Mouse (Mus musculus) embryonic fibroblast, embryonic 13.5 days (primary cell): ENCODE results near the gene Slc9a3r2. TPM values are rescaled to one million over a fixed set of nuclear protein-coding genes. Genes with fewer than 3 reads are reported as not detected.

ENCODE experiments used
- H3K27ac ChIP-seq: 2 replicates; pipeline ENCODE4 v1.5.1; 2012; ENCODE audit warnings: low read length, control low read depth, inconsistent platforms; ENCODE audit not compliant: insufficient read depth
- H3K4me1 ChIP-seq: 2 replicates; pipeline ENCODE4 v1.6.1; 2011; ENCODE audit warnings: low read length; ENCODE audit not compliant: control insufficient read depth, insufficient read depth
- H3K4me3 ChIP-seq: 2 replicates; pipeline ENCODE4 v1.5.1; 2011; ENCODE audit warnings: mild to moderate bottlenecking, control low read depth, low read length; ENCODE audit not compliant: insufficient read depth
- CTCF ChIP-seq: IDR thresholded peaks from 2 replicates; pipeline ENCODE4 v1.5.1; 2011; ENCODE audit warnings: mild to moderate bottlenecking, control low read depth, low read length, moderate library complexity, borderline replicate concordance; ENCODE audit not compliant: insufficient read depth
- POLR2A ChIP-seq: IDR thresholded peaks from 2 replicates; pipeline ENCODE4 v1.6.1; 2011; ENCODE audit warnings: low read depth, mild to moderate bottlenecking, control low read depth, low read length, moderate library complexity
- polyA plus RNA-seq: library from polyadenylated mRNA; stranded (reverse); fragments of >200 nt; gene quantifications from 2 replicates; pipeline ENCODE4 v1.2.4, GENCODE M21; 2011; ENCODE audit warnings: low read depth; ENCODE audit not compliant: missing spikeins, insufficient read length

Gene Slc9a3r2
- polyA plus RNA-seq, 1 experiment = 24.2 TPM

DNA sequence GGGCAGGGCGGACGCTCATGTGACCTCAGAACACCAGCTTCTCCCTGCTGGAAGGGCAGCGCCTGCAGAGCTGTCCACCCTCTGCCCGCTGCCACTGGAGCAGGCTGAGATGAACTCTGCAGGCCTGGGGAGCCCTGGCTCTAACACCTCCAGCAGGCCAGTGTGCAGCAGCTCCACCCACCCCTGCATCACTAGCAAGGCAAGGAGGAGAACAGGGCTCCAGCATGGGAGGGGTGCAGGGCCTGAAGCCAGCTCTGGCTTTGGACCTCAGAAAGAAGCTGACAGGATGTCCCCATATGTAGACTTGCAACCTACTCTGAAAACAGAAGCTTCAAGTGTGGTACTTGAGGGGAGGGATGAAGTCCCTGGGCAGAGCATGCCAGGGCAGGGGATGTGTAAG lies 49.6 kb downstream of the Slc9a3r2 start:
- Histone ChIP-seq H3K4me3 (no peak overlapping the region), H3K4me1 (no peaks in the 10 kb centered on the region), H3K27ac (no peak overlapping the region)
- TF ChIP-seq CTCF (no peak), POLR2A (no peak)

DNA sequence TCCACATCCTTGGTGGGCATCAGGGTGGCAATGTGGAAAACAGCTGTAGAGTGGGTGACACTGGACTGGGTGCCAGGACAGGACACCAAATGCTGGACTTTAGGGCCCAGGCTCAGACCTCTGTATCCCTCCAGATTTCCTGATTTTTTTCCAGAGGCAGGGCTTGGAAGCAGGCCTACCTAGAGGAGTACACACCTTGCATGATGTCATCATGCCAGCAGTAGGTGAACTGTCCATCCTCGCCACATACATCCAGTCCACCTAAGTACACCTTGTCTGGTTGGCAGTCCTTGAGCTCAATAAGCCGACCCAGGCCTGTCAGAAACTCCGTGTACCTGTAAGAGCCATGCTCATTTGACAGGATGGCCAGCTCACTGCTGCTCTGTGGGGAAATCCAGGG lies 52.1 kb downstream of the Slc9a3r2 start:
- no peak for TF ChIP-seq CTCF
- TF ChIP-seq POLR2A = no peak
- Histone ChIP-seq H3K27ac (no peak overlapping the region), H3K4me1 (no peaks in the 10 kb centered on the region), H3K4me3 (no peak overlapping the region)

DNA sequence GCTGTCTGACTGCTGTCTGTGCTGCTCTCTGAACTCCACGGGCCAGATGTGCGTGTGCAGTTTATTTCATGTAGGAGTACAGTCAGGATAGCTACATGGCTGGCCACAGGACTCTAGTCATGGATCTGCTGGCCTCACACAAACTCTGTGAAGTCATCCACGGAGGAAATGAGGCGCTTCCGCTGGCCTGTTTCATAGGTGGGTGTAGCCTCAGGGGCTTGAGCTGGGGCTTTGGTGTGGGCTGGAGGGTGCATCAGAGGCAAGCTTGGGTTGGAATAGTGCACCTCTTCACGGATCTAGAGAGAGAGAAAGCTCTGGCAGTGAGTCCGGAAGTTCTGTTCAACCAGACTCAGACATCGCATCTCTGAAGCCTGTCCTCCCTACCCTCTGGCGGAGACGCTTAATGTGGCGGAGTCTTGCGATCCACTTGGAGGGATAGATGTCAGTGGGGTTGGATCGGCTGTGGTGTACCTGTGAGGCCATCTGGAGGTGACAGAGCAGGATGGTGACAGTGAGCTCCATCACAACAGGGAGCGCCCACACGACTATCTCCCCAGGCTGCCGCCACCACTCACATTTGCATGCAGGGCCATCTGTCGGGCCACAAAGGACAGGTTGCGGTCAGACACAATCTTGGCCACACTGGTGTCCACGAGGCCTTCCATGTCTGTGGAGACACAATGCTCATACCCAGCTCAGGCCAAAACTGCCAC lies 53.5 kb downstream of the Slc9a3r2 start:
- Histone ChIP-seq H3K4me3 (no peak overlapping the region), H3K4me1 (no peaks in the 10 kb centered on the region), H3K27ac (no peak overlapping the region)
- TF ChIP-seq POLR2A (no peak), CTCF (no peak)

DNA sequence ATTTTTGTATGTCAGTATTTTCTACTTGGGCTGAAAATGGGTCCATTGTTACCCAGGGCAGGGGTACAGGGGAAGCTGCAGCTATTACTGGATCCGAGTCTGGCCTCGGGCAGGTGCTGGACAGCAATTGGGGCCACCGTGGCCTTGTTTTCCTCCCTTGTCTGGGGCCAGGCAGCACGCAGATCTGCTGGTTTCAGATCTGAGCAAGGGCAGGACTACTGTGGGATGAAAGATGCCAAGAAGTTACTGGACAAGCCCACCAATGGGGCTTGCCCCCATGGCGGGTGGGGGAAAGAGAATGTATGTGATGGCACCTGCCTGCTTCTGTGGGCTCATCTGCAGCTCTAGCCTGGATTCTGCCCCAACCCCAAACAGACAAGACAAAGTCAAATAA lies 54.1 kb downstream of the Slc9a3r2 start:
- H3K4me3 ChIP-seq = no peak overlapping the region
- no peak for TF ChIP-seq POLR2A
- TF ChIP-seq CTCF = no peak

DNA sequence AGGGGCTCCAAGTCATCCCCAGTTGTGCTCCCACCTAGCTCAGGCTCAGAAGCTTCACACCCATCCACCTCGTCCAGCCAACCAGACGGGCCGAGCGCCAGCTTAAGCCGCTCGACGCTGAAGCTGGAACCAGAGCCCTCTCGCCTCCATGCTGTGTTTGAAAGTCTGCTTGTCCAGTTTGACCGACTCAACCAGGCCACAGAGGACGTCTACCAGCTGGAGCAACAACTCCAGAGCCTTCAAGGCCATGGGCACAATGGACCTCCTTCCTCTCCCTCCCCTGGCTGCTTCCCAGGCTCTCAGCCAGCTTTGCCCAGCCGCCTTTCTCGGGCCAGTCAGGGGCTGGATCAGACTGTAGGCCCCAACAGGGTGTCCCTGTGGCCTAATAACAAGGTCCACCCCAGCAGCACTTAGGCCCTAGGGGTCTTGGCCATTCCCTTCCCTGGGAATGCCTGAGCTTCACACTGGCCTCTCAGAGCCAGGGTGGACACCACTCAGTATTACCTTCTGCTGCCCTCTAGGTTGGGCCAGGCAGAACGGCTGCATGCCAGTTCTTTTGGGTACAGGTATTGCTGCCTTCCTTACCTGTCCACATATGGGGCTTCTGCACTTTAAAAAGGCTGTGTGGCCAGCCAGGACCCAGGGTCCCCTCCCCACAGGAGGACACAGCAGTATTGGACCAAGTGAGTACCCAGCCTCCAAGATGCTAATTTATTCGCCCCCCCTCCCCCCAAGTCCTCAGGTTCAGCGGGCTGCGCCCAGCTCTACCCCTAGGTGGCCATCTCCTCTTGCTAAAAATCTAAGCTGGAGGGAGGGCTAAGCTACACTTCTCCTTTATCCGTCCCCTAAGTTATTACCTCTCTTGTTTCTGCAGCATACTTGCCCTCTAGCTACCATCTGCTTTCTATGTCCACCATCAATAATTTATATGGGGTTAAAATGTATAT lies 54.7 kb downstream of the Slc9a3r2 start:
- H3K27ac ChIP-seq = no peak overlapping the region
- no peaks in the 10 kb centered on the region for H3K4me1 ChIP-seq
- TF ChIP-seq POLR2A = no peak
- TF ChIP-seq CTCF = no peak
- no peak overlapping the region for H3K4me3 ChIP-seq

More for the DNA sequence above, 54.1 kb downstream of the Slc9a3r2 start:
- Histone ChIP-seq H3K27ac (no peak overlapping the region), H3K4me1 (no peaks in the 10 kb centered on the region)

DNA sequence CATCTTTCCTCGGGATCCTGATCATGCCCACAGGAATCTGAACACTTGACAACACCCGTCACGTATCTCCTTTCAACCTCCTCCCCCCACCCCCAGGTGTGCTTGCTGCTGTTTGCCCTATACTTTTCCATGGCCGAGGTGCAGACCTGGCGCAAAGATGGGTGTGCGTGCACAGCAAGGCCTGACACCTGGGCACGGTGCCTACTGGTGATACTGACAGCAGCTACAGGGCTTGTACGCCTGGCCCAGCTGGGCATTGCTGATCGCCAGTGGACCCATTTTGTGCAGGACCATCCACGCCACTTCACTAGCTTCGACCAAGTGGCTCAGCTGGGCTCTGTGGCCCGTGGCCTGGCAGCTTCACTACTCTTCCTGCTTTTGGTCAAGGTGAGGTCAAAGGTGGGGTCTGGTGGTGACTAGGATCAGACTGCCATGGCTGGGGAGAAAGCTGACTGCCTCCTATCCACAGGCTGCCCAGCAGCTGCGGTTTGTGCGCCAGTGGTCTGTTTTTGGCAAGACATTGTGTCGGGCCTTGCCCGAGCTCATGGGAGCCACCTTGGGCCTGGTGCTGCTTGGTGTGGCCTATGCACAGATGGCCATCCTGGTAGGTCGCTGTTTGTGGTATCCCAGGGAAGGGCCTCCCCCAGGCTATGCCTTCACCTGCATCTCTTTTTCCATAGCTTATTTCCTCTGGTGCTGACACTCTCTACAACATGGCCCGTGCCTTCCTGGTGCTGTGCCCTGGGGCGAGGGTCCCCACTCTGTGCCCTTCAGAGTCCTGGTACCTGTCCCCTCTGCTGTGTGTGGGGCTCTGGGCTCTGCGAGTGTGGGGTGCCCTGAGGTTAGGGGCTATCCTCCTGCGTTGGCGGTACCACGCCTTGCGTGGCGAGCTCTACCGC lies 55.9 kb downstream of the Slc9a3r2 start:
- TF ChIP-seq CTCF = no peak
- no peak for TF ChIP-seq POLR2A
- H3K4me1 ChIP-seq = no peaks in the 10 kb centered on the region
- H3K27ac ChIP-seq = no peak overlapping the region
- H3K4me3 ChIP-seq = no peak overlapping the region

DNA sequence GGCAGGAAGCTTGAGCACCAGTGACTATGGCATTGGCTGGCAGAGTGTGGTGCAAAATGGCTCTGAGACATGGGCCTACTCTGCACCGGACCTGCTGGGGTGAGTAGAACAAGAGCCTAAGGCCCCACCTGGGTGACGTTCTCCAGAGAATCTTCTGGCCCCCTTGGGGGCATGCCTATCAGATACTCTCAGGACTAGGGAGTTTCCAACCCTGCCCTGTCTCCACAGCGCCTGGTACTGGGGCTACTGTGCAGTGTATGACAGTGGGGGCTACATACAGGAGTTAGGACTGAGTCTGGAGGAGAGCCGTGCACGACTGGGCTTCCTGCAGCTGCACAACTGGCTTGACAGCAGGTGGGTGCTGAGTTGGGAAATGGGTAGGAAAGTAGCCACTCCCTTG lies 56.9 kb downstream of the Slc9a3r2 start:
- Histone ChIP-seq H3K4me1 (no peaks in the 10 kb centered on the region), H3K4me3 (no peak overlapping the region), H3K27ac (no peak overlapping the region)
- TF ChIP-seq POLR2A = no peak
- no peak for TF ChIP-seq CTCF

DNA sequence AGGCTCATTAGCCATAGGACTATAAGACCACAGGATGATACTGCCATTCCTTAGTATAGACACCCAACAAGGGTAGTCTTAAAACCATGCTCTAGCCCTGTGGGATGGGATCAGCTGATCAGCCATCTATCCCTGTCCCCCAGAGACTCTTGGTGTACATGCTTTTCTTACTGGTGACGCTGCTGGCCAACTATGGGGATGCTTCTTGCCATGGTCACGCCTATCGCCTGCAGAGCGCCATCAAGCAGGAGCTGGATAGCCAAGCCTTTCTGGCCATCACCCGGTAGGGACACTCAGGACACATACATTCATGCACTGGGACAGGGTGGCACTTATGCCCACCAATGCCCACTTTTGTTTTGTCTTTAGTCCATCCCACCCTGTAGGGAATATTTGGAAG lies 58.4 kb downstream of the Slc9a3r2 start:
- TF ChIP-seq POLR2A (no peak), CTCF (no peak)
- Histone ChIP-seq H3K4me1 (no peaks in the 10 kb centered on the region), H3K4me3 (no peak overlapping the region)

DNA sequence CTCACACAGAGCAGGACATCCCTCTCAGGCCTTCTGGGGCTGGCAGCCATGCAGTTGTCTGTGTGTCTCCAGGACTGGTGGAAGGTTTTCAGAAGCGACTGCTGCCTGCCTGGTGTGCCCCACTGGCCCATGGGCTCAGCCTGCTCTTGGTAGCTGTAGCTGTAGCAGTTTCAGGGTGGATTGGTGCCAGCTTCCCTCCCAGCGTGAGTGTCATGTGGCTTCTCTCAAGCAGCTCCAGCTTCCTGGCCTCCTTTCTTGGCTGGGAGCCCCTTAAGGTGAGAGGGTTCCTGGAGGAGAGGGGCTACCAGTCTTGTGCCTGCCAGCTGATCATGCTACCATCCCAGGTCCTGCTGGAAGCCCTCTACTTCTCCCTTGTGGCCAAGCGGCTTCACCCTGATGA lies 59.2 kb downstream of the Slc9a3r2 start:
- Histone ChIP-seq H3K4me3 (no peak overlapping the region), H3K27ac (no peak overlapping the region), H3K4me1 (no peaks in the 10 kb centered on the region)
- TF ChIP-seq POLR2A (no peak), CTCF (no peak)

More for the DNA sequence above, 58.4 kb downstream of the Slc9a3r2 start:
- H3K27ac ChIP-seq = no peak overlapping the region

Other genes with a start within 250 kb of the Slc9a3r2 start
- gene Rnps1, start 235.8 kb downstream of the Slc9a3r2 start, polyA plus RNA-seq = 123 and 134 TPM in 2 replicates
- 26.1 and 31.4 TPM in 2 replicates for gene Eci1, start 223.7 kb downstream of the Slc9a3r2 start, polyA plus RNA-seq
- 2.5 and 2.8 TPM in 2 replicates for gene Dnase1l2, start 207.2 kb downstream of the Slc9a3r2 start, polyA plus RNA-seq
- gene E4f1, start 180.0 kb downstream of the Slc9a3r2 start, polyA plus RNA-seq = 11.9 and 14.8 TPM in 2 replicates
- gene Pgp, start 179.9 kb downstream of the Slc9a3r2 start, polyA plus RNA-seq = 21.1 and 21.5 TPM in 2 replicates
- 0.50 TPM in 1 of 2 replicates, not detected in the other for gene Bricd5, start 176.4 kb downstream of the Slc9a3r2 start, polyA plus RNA-seq
- gene Mlst8, start 171.2 kb downstream of the Slc9a3r2 start, polyA plus RNA-seq = 20.9 and 23.3 TPM in 2 replicates
- gene Caskin1, start 161.7 kb downstream of the Slc9a3r2 start, polyA plus RNA-seq = not detected in 2 replicates
- gene Traf7, start 122.4 kb downstream of the Slc9a3r2 start, polyA plus RNA-seq = 161 and 163 TPM in 2 replicates
- 1.4 and 1.6 TPM in 2 replicates for gene Rab26, start 116.1 kb downstream of the Slc9a3r2 start, polyA plus RNA-seq
- 63.1 and 66.7 TPM in 2 replicates for gene Pkd1, start 100.5 kb downstream of the Slc9a3r2 start, polyA plus RNA-seq
- 75.0 and 83.8 TPM in 2 replicates for gene Tsc2, start 17.7 kb downstream of the Slc9a3r2 start, polyA plus RNA-seq
- 8.7 and 11.1 TPM in 2 replicates for gene Nthl1, start 17.6 kb downstream of the Slc9a3r2 start, polyA plus RNA-seq
- gene Npw, start 8.1 kb upstream of the Slc9a3r2 start, polyA plus RNA-seq = not detected in 2 replicates
- 21.6 and 22.2 TPM in 2 replicates for gene Zfp598, start 19.4 kb upstream of the Slc9a3r2 start, polyA plus RNA-seq
- gene Syngr3, start 39.6 kb upstream of the Slc9a3r2 start, polyA plus RNA-seq = 0.99 and 1.1 TPM in 2 replicates
- 26.8 and 34.7 TPM in 2 replicates for gene Gfer, start 45.8 kb upstream of the Slc9a3r2 start, polyA plus RNA-seq
- 1.2 and 2.4 TPM in 2 replicates for gene Noxo1, start 45.9 kb upstream of the Slc9a3r2 start, polyA plus RNA-seq
- gene Tbl3, start 57.3 kb upstream of the Slc9a3r2 start, polyA plus RNA-seq = 24.8 and 27.5 TPM in 2 replicates
- 0.58 TPM in 1 of 2 replicates, not detected in the other for gene Rnf151, start 67.7 kb upstream of the Slc9a3r2 start, polyA plus RNA-seq
- gene Rps2, start 67.8 kb upstream of the Slc9a3r2 start, polyA plus RNA-seq = 1,298 and 1,393 TPM in 2 replicates
- 96.8 and 100 TPM in 2 replicates for gene Ndufb10, start 74.2 kb upstream of the Slc9a3r2 start, polyA plus RNA-seq
- not detected in 2 replicates for gene Rpl3l, start 77.5 kb upstream of the Slc9a3r2 start, polyA plus RNA-seq
- 80.8 and 110 TPM in 2 replicates for gene Msrb1, start 86.3 kb upstream of the Slc9a3r2 start, polyA plus RNA-seq
- not detected in 2 replicates for gene Hs3st6, start 102.7 kb upstream of the Slc9a3r2 start, polyA plus RNA-seq
- not detected in 2 replicates for gene Meiob, start 154.0 kb upstream of the Slc9a3r2 start, polyA plus RNA-seq
- gene Hagh, start 189.8 kb upstream of the Slc9a3r2 start, polyA plus RNA-seq = 14.3 and 18.9 TPM in 2 replicates
- gene Fahd1, start 200.0 kb upstream of the Slc9a3r2 start, polyA plus RNA-seq = 9.3 and 11.5 TPM in 2 replicates
- not detected in 2 replicates for gene Igfals, start 215.7 kb upstream of the Slc9a3r2 start, polyA plus RNA-seq
- 22.2 and 25.6 TPM in 2 replicates for gene Nubp2, start 236.0 kb upstream of the Slc9a3r2 start, polyA plus RNA-seq
- 15.5 and 17.4 TPM in 2 replicates for gene Spsb3, start 236.3 kb upstream of the Slc9a3r2 start, polyA plus RNA-seq
- gene Eme2, start 244.8 kb upstream of the Slc9a3r2 start, polyA plus RNA-seq = 12.4 and 14.7 TPM in 2 replicates
- 25.5 and 28.7 TPM in 2 replicates for gene Mrps34, start 244.8 kb upstream of the Slc9a3r2 start, polyA plus RNA-seq
- gene Nme3, start 246.2 kb upstream of the Slc9a3r2 start, polyA plus RNA-seq = 2.7 and 4.7 TPM in 2 replicates